Mouse (Mus musculus): ENCODE data around the gene Tcf20. TPM values are rescaled to one million over a fixed set of nuclear protein-coding genes. Genes with fewer than 3 reads are reported as not detected.

Tcf20 gene
- polyA plus RNA-seq, 1 experiment = 7.5 TPM

DNA sequence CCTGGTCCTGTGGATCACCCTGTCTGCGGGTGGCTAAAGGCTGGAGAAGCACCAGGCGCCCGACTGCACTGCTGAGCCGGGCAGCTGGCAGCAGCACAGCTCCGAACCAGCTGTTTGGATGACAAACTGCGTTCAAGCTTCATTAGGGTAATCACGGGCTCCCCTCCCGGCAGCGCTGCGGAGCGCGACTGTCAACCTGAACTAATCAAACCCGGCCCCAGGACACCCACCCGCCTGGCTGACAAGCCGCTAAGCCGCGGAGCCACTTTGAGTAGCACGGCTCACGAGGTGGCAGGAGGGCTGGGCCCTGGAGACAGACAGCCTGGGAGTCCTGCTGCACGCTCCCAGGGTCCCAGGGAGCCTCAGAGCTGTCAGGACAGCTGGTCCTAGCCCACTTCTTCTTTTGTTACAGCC lies 35.4 kb downstream of the Tcf20 start:
- Histone ChIP-seq H3K27me3 (replicated peaks) (peaks cover 100% of the 10 kb centered on the region), H3K36me3 (replicated peaks; ENCODE audit: low read length) (no peaks in the 10 kb centered on the region), H3K4me3 (replicated peaks) (no peak overlapping the region), H3K9me3 (no peaks in the 10 kb centered on the region), H3K4me1 (peaks cover 43% of the 10 kb centered on the region)
- TF ChIP-seq GATA1 (IDR thresholded peaks at IDR 0.05; ENCODE audit: borderline replicate concordance, low read length) (no peak), FLI1 (IDR thresholded peaks at IDR 0.05; ENCODE audit: low read length) (no peak)

GRCm38 (mm10) chr15:82950246-82950645 lies 37.4 kb downstream of the Tcf20 start:
- TF ChIP-seq GATA1 (IDR thresholded peaks at IDR 0.05; ENCODE audit: borderline replicate concordance, low read length) = no peak
- TF ChIP-seq FLI1 (IDR thresholded peaks at IDR 0.05; ENCODE audit: low read length) = no peak
- no peak overlapping the region for H3K4me3 ChIP-seq (replicated peaks)
- peaks cover 100% of the 10 kb centered on the region for H3K27me3 ChIP-seq (replicated peaks)
- no peaks in the 10 kb centered on the region for H3K9me3 ChIP-seq
- no peaks in the 10 kb centered on the region for H3K36me3 ChIP-seq (replicated peaks; ENCODE audit: low read length)
- H3K4me1 ChIP-seq = peaks cover 23% of the 10 kb centered on the region

DNA sequence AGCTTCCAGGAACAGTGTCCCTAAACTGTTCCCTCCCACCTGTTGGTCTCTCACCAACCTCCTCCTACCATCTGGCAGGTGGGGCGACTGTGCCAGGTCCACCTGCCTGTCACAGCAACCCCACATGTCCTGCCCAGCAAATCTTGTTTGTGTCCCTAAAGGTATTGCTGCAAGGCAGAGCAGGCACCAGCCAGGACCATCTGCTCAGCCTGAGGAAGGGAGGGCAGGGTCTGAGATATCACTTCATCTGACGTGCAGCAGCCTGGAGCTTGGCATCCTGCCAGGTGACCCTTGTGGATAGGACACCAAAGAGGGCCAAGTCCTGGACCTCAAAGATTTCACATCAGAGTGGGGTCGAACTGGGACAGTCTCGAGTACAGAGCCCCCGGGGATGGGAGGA lies 40.2 kb downstream of the Tcf20 start:
- H3K27me3 ChIP-seq (replicated peaks) = peaks cover 99% of the 10 kb centered on the region
- H3K36me3 ChIP-seq (replicated peaks; ENCODE audit: low read length) = no peaks in the 10 kb centered on the region
- H3K9me3 ChIP-seq = no peaks in the 10 kb centered on the region
- TF ChIP-seq GATA1 (IDR thresholded peaks at IDR 0.05; ENCODE audit: borderline replicate concordance, low read length) (no peak), FLI1 (IDR thresholded peaks at IDR 0.05; ENCODE audit: low read length) (no peak)
- H3K4me1 ChIP-seq = peaks cover 8% of the 10 kb centered on the region
- H3K4me3 ChIP-seq (replicated peaks) = no peak overlapping the region

DNA sequence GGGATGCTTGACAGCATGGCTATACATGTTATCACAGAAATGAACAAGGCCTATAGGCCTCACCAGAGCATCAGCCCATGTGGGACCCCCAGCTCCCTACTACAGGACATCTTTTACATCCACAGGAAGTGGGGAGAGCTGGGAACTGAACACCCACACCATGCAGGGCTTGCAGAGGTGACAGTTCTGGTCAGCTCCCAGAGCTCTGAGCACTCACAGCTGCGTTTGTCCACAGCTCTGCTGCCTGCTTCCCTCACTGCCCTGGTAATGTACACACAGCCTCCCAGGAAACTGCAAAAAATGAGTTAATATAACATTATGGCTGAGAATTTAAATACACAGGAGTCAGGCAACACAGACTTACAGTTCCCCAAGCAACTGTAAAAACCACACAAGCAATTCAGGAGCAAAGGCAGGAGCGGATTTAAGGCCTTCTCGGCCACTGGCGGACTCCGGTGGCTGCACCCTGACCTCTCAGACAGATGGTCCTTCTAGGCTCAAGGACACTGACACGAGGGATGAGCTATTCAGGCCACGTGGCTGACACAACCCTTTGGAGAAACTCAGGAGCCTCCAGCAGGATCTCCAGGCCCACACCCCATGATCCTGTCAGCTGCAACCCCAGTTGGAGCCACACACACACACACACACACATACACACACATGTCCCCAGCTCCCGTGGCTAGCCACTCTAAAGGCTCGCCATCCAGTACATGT lies 43.0 kb downstream of the Tcf20 start:
- Histone ChIP-seq H3K36me3 (replicated peaks; ENCODE audit: low read length) (no peaks in the 10 kb centered on the region), H3K4me1 (peaks cover 4% of the 10 kb centered on the region; the same call in 1 of the 2 replicates), H3K27me3 (replicated peaks) (peaks cover 99% of the 10 kb centered on the region), H3K9me3 (no peaks in the 10 kb centered on the region), H3K4me3 (replicated peaks) (no peak overlapping the region)
- TF ChIP-seq FLI1 (IDR thresholded peaks at IDR 0.05; ENCODE audit: low read length) (no peak), GATA1 (IDR thresholded peaks at IDR 0.05; ENCODE audit: borderline replicate concordance, low read length) (no peak)

DNA sequence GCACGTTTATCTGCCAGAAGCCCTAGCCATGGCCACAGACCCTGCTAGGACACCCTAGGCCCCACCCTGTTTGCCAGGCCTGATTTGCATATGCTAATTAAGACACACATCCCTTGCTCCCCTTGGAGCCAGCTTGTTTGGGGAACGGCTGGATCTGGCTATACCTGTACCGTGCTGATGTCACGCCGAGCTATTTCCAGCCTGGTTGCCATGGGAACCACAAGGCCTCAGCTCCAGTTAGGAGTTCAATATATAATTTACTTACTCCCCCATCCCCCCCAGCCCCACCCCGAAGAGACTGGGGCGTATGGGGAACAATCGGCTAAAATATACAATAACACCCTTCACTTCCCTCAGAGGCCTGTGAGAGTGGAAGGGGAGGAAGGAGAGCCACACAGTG lies 45.9 kb downstream of the Tcf20 start:
- H3K27me3 ChIP-seq (replicated peaks) = peaks cover 99% of the 10 kb centered on the region
- H3K9me3 ChIP-seq = no peaks in the 10 kb centered on the region
- H3K4me1 ChIP-seq = no peaks in the 10 kb centered on the region; the same call in 1 of the 2 replicates
- TF ChIP-seq FLI1 (IDR thresholded peaks at IDR 0.05; ENCODE audit: low read length) (no peak), GATA1 (IDR thresholded peaks at IDR 0.05; ENCODE audit: borderline replicate concordance, low read length) (no peak)
- H3K36me3 ChIP-seq (replicated peaks; ENCODE audit: low read length) = no peaks in the 10 kb centered on the region
- no peak overlapping the region for H3K4me3 ChIP-seq (replicated peaks)

- no peaks in the 10 kb centered on the region for H3K36me3 ChIP-seq (replicated peaks; ENCODE audit: low read length)
- H3K4me3 ChIP-seq (replicated peaks) = no peak overlapping the region
- no peak for TF ChIP-seq GATA1 (IDR thresholded peaks at IDR 0.05; ENCODE audit: borderline replicate concordance, low read length)
- no peak for TF ChIP-seq FLI1 (IDR thresholded peaks at IDR 0.05; ENCODE audit: low read length)
- H3K9me3 ChIP-seq = no peaks in the 10 kb centered on the region
- H3K27me3 ChIP-seq (replicated peaks) = peaks cover 99% of the 10 kb centered on the region
- peaks cover 6% of the 10 kb centered on the region; the same call in 1 of the 2 replicates for H3K4me1 ChIP-seq
Measured at GRCm38 (mm10) chr15:82940494-82941214, 47.0 kb downstream of the Tcf20 start.

- Histone ChIP-seq H3K36me3 (replicated peaks; ENCODE audit: low read length) (no peaks in the 10 kb centered on the region), H3K4me3 (replicated peaks) (no peak overlapping the region), H3K4me1 (peaks cover 12% of the 10 kb centered on the region; the same call in 1 of the 2 replicates), H3K9me3 (no peaks in the 10 kb centered on the region), H3K27me3 (replicated peaks) (peaks cover 97% of the 10 kb centered on the region)
- no peak for TF ChIP-seq GATA1 (IDR thresholded peaks at IDR 0.05; ENCODE audit: borderline replicate concordance, low read length)
- no peak for TF ChIP-seq FLI1 (IDR thresholded peaks at IDR 0.05; ENCODE audit: low read length)
Measured at GRCm38 (mm10) chr15:82938155-82938569, 49.5 kb downstream of the Tcf20 start.

DNA sequence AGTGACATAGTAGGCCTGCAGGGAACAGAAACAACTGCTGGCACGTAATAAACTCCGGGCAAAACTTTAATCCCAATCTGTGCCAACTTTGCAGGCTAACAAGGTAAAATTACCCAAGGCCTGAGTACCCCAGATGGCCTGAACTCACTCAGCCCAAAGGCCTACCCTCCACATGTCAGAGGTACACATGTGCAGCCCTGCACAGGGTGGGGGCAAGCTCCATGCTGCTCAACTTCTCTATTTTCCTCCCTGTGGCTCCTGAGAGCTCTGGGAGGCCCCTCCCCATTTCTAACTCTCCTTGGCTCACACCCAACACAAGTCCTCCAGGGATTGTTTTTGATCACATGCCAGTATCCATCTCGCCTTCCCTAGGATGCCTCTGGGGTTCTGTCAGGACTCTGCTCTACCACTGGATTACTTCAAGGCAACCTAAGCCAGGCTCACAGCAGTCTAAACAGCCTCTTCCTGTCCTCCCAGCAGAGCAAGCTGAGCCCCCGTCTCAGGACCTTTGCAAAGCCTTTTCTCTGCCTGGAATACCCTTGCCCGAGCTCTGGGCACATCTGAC lies 50.2 kb downstream of the Tcf20 start:
- no peaks in the 10 kb centered on the region for H3K36me3 ChIP-seq (replicated peaks; ENCODE audit: low read length)
- peaks cover 97% of the 10 kb centered on the region for H3K27me3 ChIP-seq (replicated peaks)
- H3K4me3 ChIP-seq (replicated peaks) = no peak overlapping the region
- peaks cover 12% of the 10 kb centered on the region; the same call in 1 of the 2 replicates for H3K4me1 ChIP-seq
- TF ChIP-seq FLI1 (IDR thresholded peaks at IDR 0.05; ENCODE audit: low read length) (no peak), GATA1 (IDR thresholded peaks at IDR 0.05; ENCODE audit: borderline replicate concordance, low read length) (no peak)
- H3K9me3 ChIP-seq = no peaks in the 10 kb centered on the region

DNA sequence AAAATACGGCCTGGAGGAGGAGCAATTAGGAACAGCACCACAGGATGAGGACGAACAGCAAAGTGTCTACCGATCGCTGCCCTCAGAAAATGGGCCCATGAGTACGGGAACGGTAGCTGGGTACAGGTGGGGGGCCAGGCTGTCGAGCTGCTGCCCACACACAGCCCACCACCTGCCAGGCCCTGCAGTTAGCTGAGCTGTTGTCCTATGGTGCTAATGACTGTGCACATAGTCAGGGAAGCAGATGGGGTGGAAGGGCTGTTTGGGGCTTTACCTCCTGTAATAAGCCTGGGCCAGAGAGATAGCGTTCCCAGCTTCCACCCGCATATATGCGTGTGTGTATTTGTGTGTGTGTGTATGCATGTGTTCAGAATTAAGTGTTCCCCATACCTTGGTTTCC lies 52.7 kb downstream of the Tcf20 start:
- no peak for TF ChIP-seq GATA1 (IDR thresholded peaks at IDR 0.05; ENCODE audit: borderline replicate concordance, low read length)
- no peak for TF ChIP-seq FLI1 (IDR thresholded peaks at IDR 0.05; ENCODE audit: low read length)
- H3K4me3 ChIP-seq (replicated peaks) = no peak overlapping the region
- peaks cover 90% of the 10 kb centered on the region for H3K27me3 ChIP-seq (replicated peaks)
- no peaks in the 10 kb centered on the region for H3K36me3 ChIP-seq (replicated peaks; ENCODE audit: low read length)
- H3K4me1 ChIP-seq = peaks cover 12% of the 10 kb centered on the region; the same call in 1 of the 2 replicates
- no peaks in the 10 kb centered on the region for H3K9me3 ChIP-seq
